ENCODE assay signal across 18 mouse cellular contexts in the genomic region with DNA sequence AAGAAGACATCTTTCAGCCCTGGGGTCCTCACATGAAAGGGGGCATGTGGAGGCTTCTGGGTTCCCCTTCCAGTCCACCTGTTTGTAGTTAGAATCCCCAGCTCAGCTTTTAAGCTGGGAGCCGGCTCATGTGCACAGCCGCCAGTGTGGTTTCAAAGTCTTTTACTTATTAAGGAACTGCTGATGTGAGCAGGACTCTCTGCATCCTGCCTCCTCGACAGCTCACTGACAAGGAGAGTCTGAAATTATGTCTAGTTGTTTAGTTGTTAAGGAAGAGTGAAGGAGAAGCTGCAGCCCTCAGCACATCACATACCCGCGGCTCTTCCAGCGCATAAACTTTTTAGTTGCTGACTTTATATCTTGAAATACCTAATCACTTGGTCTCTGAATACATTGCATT.
A peak's percentile ranks its signal among the peaks of the same experiment; 100 is the strongest.
DNase-seq lines count a peak whose midpoint lies in the region; ATAC-seq lines count a peak whose summit lies in the region.
"Had no signal": no experiment of that assay in that cellular context is flagged by ENCODE, and none has a peak within 500 bp of the region (broad histone marks: within the 10 kb centered on the region; RNA-seq: fewer than 3 reads in every experiment).

No protein-coding gene starts in this region.

- peaks cover 23% of the 10 kb centered on the region; the same call in 1 of the 2 replicates for H3K4me1 ChIP-seq in neural tube, embryonic 13.5 days (replicated peaks)
- H3K4me1 ChIP-seq: kidney, embryonic 15.5 days; lung, embryonic 15.5 days had no signal

- no peaks in the 10 kb centered on the region for H3K36me3 ChIP-seq in neural tube, embryonic 13.5 days
- H3K36me3 ChIP-seq: kidney, embryonic 15.5 days; lung, embryonic 15.5 days had no signal

- H3K27ac ChIP-seq in neural tube, embryonic 13.5 days (replicated peaks): peak overlapping the region; percentile 39; the same call in 1 of the 2 replicates
- H3K27ac ChIP-seq: heart, adult 2 months; kidney, embryonic 15.5 days; lung, embryonic 15.5 days had no signal

- no peaks in the 10 kb centered on the region for H3K9me3 ChIP-seq in neural tube, embryonic 13.5 days
- H3K9me3 ChIP-seq: kidney, embryonic 15.5 days; lung, embryonic 15.5 days had no signal

- H3K4me3 ChIP-seq in neural tube, embryonic 13.5 days: no peak overlapping the region
- H3K4me3 ChIP-seq: erythroblast, embryonic 14.5 days; heart, adult 2 months; kidney, embryonic 15.5 days; lung, embryonic 15.5 days had no signal

- H3K4me2 ChIP-seq in neural tube, embryonic 13.5 days: no peak overlapping the region
- H3K4me2 ChIP-seq: kidney, embryonic 15.5 days; liver, embryonic 11.5 days; lung, embryonic 15.5 days had no signal

- 74% methylated on average over 6 of the region's 6 CpGs for WGBS in neural tube, embryonic 13.5 days

- peaks cover 12% of the 10 kb centered on the region for H3K27me3 ChIP-seq in neural tube, embryonic 13.5 days
- H3K27me3 ChIP-seq: CH12.LX; kidney, embryonic 15.5 days; lung, embryonic 15.5 days had no signal

- peak; percentile 32 for DNase-seq in embryo, embryonic 11 days
- DNase-seq in embryo, embryonic 9.5 days (ENCODE audit: extremely low spot score): no peak
- peak; percentile 22 for DNase-seq in kidney, adult 9 months
- DNase-seq in kidney, adult 18-20 months: no peak
- no peak for DNase-seq in neural tube, embryonic 10.5 days (ENCODE audit: extremely low spot score, low spot score)
- no peak for DNase-seq in thymus, postnatal 10 days (ENCODE audit: low spot score in 2 of 2)
- DNase-seq in ovary, postnatal 10 days (ENCODE audit: low spot score): no peak
- DNase-seq: adrenal gland, postnatal 10 days; heart, adult 2 months; retina, postnatal 1 day; spleen, adult 18-20 months; thymus, postnatal 14 days had no signal

- H3K9ac ChIP-seq in neural tube, embryonic 13.5 days: no peak overlapping the region
- H3K9ac ChIP-seq: kidney, embryonic 15.5 days; lung, embryonic 15.5 days had no signal

- ATAC-seq in neural tube, embryonic 13.5 days (ENCODE audit: low read depth): no peak

Comparison
In these comparisons a context has a peak if more than half of its experiments do, and no peak if none do; other contexts are left out.
1. DNase-seq: peak in embryo, embryonic 11 days (single experiment) and kidney, adult 9 months (single experiment); none in embryo, embryonic 9.5 days (single experiment), kidney, adult 18-20 months (single experiment), neural tube, embryonic 10.5 days (single experiment), thymus, postnatal 10 days (0 of 2) and ovary, postnatal 10 days (single experiment).